Mouse (Mus musculus): Measurements from ENCODE around the gene 2300002M23Rik.

The 2300002M23Rik gene

GRCm38 (mm10) chr17:35567150-35567549 is at the start of gene 2300002M23Rik:
2300002M23Rik (plus strand) TSS chr17:35567450.
- no peak for DNase-seq

- no peak for DNase-seq
Observed at GRCm38 (mm10) chr17:35517526-35517925, 49.7 kb upstream of the 2300002M23Rik start.

- DNase-seq: no peak
Observed at GRCm38 (mm10) chr17:35524354-35524753, 42.9 kb upstream of the 2300002M23Rik start.

- DNase-seq: no peak
Observed at GRCm38 (mm10) chr17:35526644-35527043, 40.6 kb upstream of the 2300002M23Rik start.

- no peak for DNase-seq
Observed at GRCm38 (mm10) chr17:35532360-35532759, 34.9 kb upstream of the 2300002M23Rik start.

- DNase-seq: no peak
Observed at GRCm38 (mm10) chr17:35532901-35533300, 34.3 kb upstream of the 2300002M23Rik start, which contains the start of gene Psors1c2. Psors1c2 (plus strand) TSS chr17:35533201.

- peak; percentile 79 to 82 for DNase-seq
Observed at GRCm38 (mm10) chr17:35534343-35534742, 32.9 kb upstream of the 2300002M23Rik start.

GRCm38 (mm10) chr17:35537421-35537820 is 29.8 kb upstream of the 2300002M23Rik start:
- DNase-seq: no peak

GRCm38 (mm10) chr17:35538476-35538875 is 28.8 kb upstream of the 2300002M23Rik start:
- no peak for DNase-seq

- no peak for DNase-seq
Observed at GRCm38 (mm10) chr17:35539540-35539939, 27.7 kb upstream of the 2300002M23Rik start.

- no peak for DNase-seq
Observed at GRCm38 (mm10) chr17:35542761-35543411, 24.4 kb upstream of the 2300002M23Rik start.

GRCm38 (mm10) chr17:35543412-35543861 is 23.8 kb upstream of the 2300002M23Rik start:
- no peak for DNase-seq

GRCm38 (mm10) chr17:35544001-35544400 is 23.2 kb upstream of the 2300002M23Rik start:
- no peak for DNase-seq

GRCm38 (mm10) chr17:35544680-35545079 is 22.6 kb upstream of the 2300002M23Rik start:
- peak; percentile 67 to 75 for DNase-seq

GRCm38 (mm10) chr17:35547465-35547864 is 19.8 kb upstream of the 2300002M23Rik start:
- no peak for DNase-seq

GRCm38 (mm10) chr17:35548636-35549035 is 18.6 kb upstream of the 2300002M23Rik start:
- no peak for DNase-seq

- DNase-seq: peak; percentile 86 to 90
Observed at GRCm38 (mm10) chr17:35549437-35550142, 17.7 kb upstream of the 2300002M23Rik start.

GRCm38 (mm10) chr17:35550143-35550494 is 17.1 kb upstream of the 2300002M23Rik start:
- DNase-seq: no peak

- no peak for DNase-seq
Observed at GRCm38 (mm10) chr17:35550871-35551270, 16.4 kb upstream of the 2300002M23Rik start.

GRCm38 (mm10) chr17:35551881-35552414 is 15.3 kb upstream of the 2300002M23Rik start, which contains the start of gene Cdsn:
Cdsn (plus strand) TSS chr17:35552128.
- no peak for DNase-seq

- DNase-seq: no peak
Observed at GRCm38 (mm10) chr17:35554321-35554720, 12.9 kb upstream of the 2300002M23Rik start.

GRCm38 (mm10) chr17:35554761-35555397 is 12.4 kb upstream of the 2300002M23Rik start:
- DNase-seq: no peak

GRCm38 (mm10) chr17:35556186-35556765 is 11.0 kb upstream of the 2300002M23Rik start:
- DNase-seq: no peak
